Mouse (Mus musculus) C2C12 (cell line): Measurements from ENCODE around the gene Rcor2.

Source experiments
- CEBPB ChIP-seq: IDR thresholded peaks from one replicate; pipeline ENCODE4 v1.6.1; 2011; ENCODE audit warnings: low read depth, mild to moderate bottlenecking, control low read depth, moderate library complexity
- CTCF ChIP-seq: IDR thresholded peaks from one replicate; pipeline ENCODE4 v1.5.1; 2011; ENCODE audit not compliant: control insufficient read depth, insufficient read depth, insufficient read length
- MAX ChIP-seq: IDR thresholded peaks from one replicate; pipeline ENCODE4 v1.6.1; 2011; ENCODE audit warnings: mild to moderate bottlenecking, control low read depth
- MYOD1 ChIP-seq: IDR thresholded peaks from one replicate; pipeline ENCODE4 v1.6.1; 2011; ENCODE audit warnings: low read depth; ENCODE audit not compliant: control insufficient read depth, insufficient read length
- MYOG ChIP-seq: IDR thresholded peaks from one replicate; pipeline ENCODE4 v1.6.1; 2011; ENCODE audit not compliant: control insufficient read depth, insufficient read length; ENCODE audit errors: extremely low read depth
- USF1 ChIP-seq: IDR thresholded peaks from one replicate; pipeline ENCODE4 v1.6.1; 2011; ENCODE audit warnings: low read depth, mild to moderate bottlenecking, control low read depth, moderate library complexity

GRCm38 (mm10) chr19:7315587-7315984 lies 48.5 kb downstream of the Rcor2 start:
- no peak for TF ChIP-seq CTCF
- TF ChIP-seq CEBPB, result no peak
- no peak for TF ChIP-seq MYOD1
- TF ChIP-seq MAX, result no peak
- TF ChIP-seq MYOG, result no peak
- no peak for TF ChIP-seq USF1
